Mouse (Mus musculus): ENCODE results near the gene Map3k5. TPM values are rescaled to one million over a fixed set of nuclear protein-coding genes. Genes with fewer than 3 reads are reported as not detected.

Gene Map3k5
- polyA plus RNA-seq, 1 experiment from 2014 or later = 1.8 TPM

GRCm38 (mm10) chr10:20136505-20136904 lies 202.2 kb downstream of the Map3k5 start:
- no peaks in the 10 kb centered on the region for H3K4me1 ChIP-seq (replicated peaks; ENCODE audit: control insufficient read depth, insufficient read depth, low read length)
- no peak for ATAC-seq (ENCODE audit: low FRiP score)
- no peak overlapping the region for H3K4me3 ChIP-seq (replicated peaks; ENCODE audit: low read length)
- H3K9ac ChIP-seq = no peak overlapping the region
- H3K4me2 ChIP-seq (replicated peaks) = no peak overlapping the region
- no peaks in the 10 kb centered on the region for H3K36me3 ChIP-seq (replicated peaks; ENCODE audit: control insufficient read depth, insufficient read depth)
- 93% methylated on average over 1 of the region's 1 CpGs for WGBS
- no peaks in the 10 kb centered on the region for H3K27me3 ChIP-seq (ENCODE audit: control insufficient read depth, insufficient read depth, low read length)
- H3K9me3 ChIP-seq (ENCODE audit: control insufficient read depth, low read length) = no peaks in the 10 kb centered on the region
- DNase-seq (ENCODE audit: low spot score) = no peak
- no peak overlapping the region for H3K27ac ChIP-seq

DNA sequence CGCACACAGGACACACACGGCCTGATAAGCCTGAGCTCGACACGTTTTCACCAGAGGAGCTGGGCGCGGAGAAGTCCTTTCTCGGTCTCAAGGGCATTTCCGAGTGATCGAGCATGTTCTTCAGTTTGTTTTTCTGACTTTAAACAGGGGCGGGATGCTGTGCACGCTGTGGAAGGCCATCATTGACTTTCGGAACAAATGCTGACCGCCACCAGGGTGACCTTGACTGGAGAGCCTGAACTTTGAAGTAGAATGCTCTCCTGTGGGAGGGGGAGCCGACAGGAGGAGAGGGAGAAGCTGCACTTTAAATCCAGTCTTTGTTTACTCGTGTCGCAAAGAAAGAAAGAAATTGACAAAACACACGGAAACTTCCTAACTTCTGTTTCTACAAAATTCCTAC lies 207.1 kb downstream of the Map3k5 start:
- H3K4me2 ChIP-seq (replicated peaks) = 0 out of 2 replicates have a peak overlapping the region, but pooled peaks have one; percentile 1
- no peaks in the 10 kb centered on the region for H3K4me1 ChIP-seq (replicated peaks; ENCODE audit: control insufficient read depth, insufficient read depth, low read length)
- no peaks in the 10 kb centered on the region for H3K36me3 ChIP-seq (replicated peaks; ENCODE audit: control insufficient read depth, insufficient read depth)
- DNase-seq (ENCODE audit: low spot score) (no peak), ATAC-seq (ENCODE audit: low FRiP score) (no peak)
- H3K27ac ChIP-seq = no peak overlapping the region
- no peaks in the 10 kb centered on the region for H3K27me3 ChIP-seq (ENCODE audit: control insufficient read depth, insufficient read depth, low read length)
- no peak overlapping the region for H3K9ac ChIP-seq
- H3K4me3 ChIP-seq (replicated peaks; ENCODE audit: low read length) = no peak overlapping the region
- no peaks in the 10 kb centered on the region for H3K9me3 ChIP-seq (ENCODE audit: control insufficient read depth, low read length)
- WGBS = 42% methylated on average over 17 of the region's 17 CpGs

GRCm38 (mm10) chr10:20148130-20148772 lies 214.0 kb downstream of the Map3k5 start, which contains the start of gene Map7:
Map7 (plus strand) TSS chr10:20148471.
- peaks cover 7% of the 10 kb centered on the region; the same call in 1 of the 2 replicates for H3K4me1 ChIP-seq (replicated peaks; ENCODE audit: control insufficient read depth, insufficient read depth, low read length)
- H3K27ac ChIP-seq = no peak within 1 kb of the TSS
- H3K27me3 ChIP-seq (ENCODE audit: control insufficient read depth, insufficient read depth, low read length) = peaks cover 46% of the 10 kb centered on the region
- H3K9me3 ChIP-seq (ENCODE audit: control insufficient read depth, low read length) = no peaks in the 10 kb centered on the region
- no peak for ATAC-seq (ENCODE audit: low FRiP score)
- peak within 1 kb of the TSS; percentile 60 for H3K9ac ChIP-seq
- 4% methylated on average over 51 of the region's 51 CpGs for WGBS
- H3K4me2 ChIP-seq (replicated peaks) = peak within 1 kb of the TSS; percentile 91
- no peak for DNase-seq (ENCODE audit: low spot score)
- no peaks in the 10 kb centered on the region for H3K36me3 ChIP-seq (replicated peaks; ENCODE audit: control insufficient read depth, insufficient read depth)
- peak within 1 kb of the TSS; percentile 78 for H3K4me3 ChIP-seq (replicated peaks; ENCODE audit: low read length)

DNA sequence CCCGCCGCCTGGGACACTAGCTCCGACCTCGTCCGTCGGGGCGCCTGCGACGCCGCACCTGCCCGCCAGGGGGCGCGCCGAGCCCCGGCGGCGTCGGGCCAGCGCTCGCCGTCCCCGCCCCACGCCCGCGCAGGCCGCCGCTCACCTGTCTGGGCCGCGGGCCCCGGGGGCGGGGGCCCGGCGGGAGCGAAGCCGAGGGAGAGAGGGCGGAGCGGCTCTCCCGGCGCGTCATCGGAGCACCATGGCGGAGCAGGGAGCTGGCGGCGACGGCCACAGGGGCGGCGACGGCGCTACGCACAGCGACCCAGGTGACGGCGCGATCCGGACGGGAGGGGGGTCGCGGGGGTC lies 214.5 kb downstream of the Map3k5 start:
- peaks cover 46% of the 10 kb centered on the region for H3K27me3 ChIP-seq (ENCODE audit: control insufficient read depth, insufficient read depth, low read length)
- no peaks in the 10 kb centered on the region for H3K9me3 ChIP-seq (ENCODE audit: control insufficient read depth, low read length)
- H3K27ac ChIP-seq = no peak overlapping the region
- H3K4me1 ChIP-seq (replicated peaks; ENCODE audit: control insufficient read depth, insufficient read depth, low read length) = peaks cover 7% of the 10 kb centered on the region; the same call in 1 of the 2 replicates
- no peaks in the 10 kb centered on the region for H3K36me3 ChIP-seq (replicated peaks; ENCODE audit: control insufficient read depth, insufficient read depth)
- H3K4me3 ChIP-seq (replicated peaks; ENCODE audit: low read length) = peak overlapping the region; percentile 78
- WGBS = 1% methylated on average over 51 of the region's 58 CpGs
- peak overlapping the region; percentile 60 for H3K9ac ChIP-seq
- no peak for DNase-seq (ENCODE audit: low spot score)
- peak overlapping the region; percentile 91 for H3K4me2 ChIP-seq (replicated peaks)
- peak; percentile 70 for ATAC-seq (ENCODE audit: low FRiP score)

- 1% methylated on average over 33 of the region's 74 CpGs for WGBS
- peak; percentile 80 for ATAC-seq (ENCODE audit: low FRiP score)
- peak overlapping the region; percentile 78 for H3K4me3 ChIP-seq (replicated peaks; ENCODE audit: low read length)
- H3K9me3 ChIP-seq (ENCODE audit: control insufficient read depth, low read length) = no peaks in the 10 kb centered on the region
- no peaks in the 10 kb centered on the region for H3K36me3 ChIP-seq (replicated peaks; ENCODE audit: control insufficient read depth, insufficient read depth)
- H3K4me2 ChIP-seq (replicated peaks) = peak overlapping the region; percentile 91
- peaks cover 46% of the 10 kb centered on the region for H3K27me3 ChIP-seq (ENCODE audit: control insufficient read depth, insufficient read depth, low read length)
- DNase-seq (ENCODE audit: low spot score) = peak; percentile 53
- H3K27ac ChIP-seq = no peak overlapping the region
- H3K4me1 ChIP-seq (replicated peaks; ENCODE audit: control insufficient read depth, insufficient read depth, low read length) = peaks cover 7% of the 10 kb centered on the region; the same call in 1 of the 2 replicates
- H3K9ac ChIP-seq = peak overlapping the region; percentile 60
These were observed 215.0 kb downstream of the Map3k5 start for GRCm38 (mm10) chr10:20149121-20149834.

GRCm38 (mm10) chr10:20149835-20150355 lies 215.6 kb downstream of the Map3k5 start:
- ATAC-seq (ENCODE audit: low FRiP score) (0 out of 2 replicates have a peak, but pooled peaks have one; percentile 1), DNase-seq (ENCODE audit: low spot score) (peak; percentile 41)
- Histone ChIP-seq H3K27ac (no peak overlapping the region), H3K9me3 (ENCODE audit: control insufficient read depth, low read length) (no peaks in the 10 kb centered on the region), H3K4me3 (replicated peaks; ENCODE audit: low read length) (peak overlapping the region; percentile 78), H3K9ac (peak overlapping the region; percentile 60), H3K4me1 (replicated peaks; ENCODE audit: control insufficient read depth, insufficient read depth, low read length) (peaks cover 7% of the 10 kb centered on the region; the same call in 1 of the 2 replicates), H3K4me2 (replicated peaks) (peak overlapping the region; percentile 91), H3K27me3 (ENCODE audit: control insufficient read depth, insufficient read depth, low read length) (peaks cover 46% of the 10 kb centered on the region), H3K36me3 (replicated peaks; ENCODE audit: control insufficient read depth, insufficient read depth) (no peaks in the 10 kb centered on the region)
- WGBS = 3% methylated on average over 13 of the region's 13 CpGs

DNA sequence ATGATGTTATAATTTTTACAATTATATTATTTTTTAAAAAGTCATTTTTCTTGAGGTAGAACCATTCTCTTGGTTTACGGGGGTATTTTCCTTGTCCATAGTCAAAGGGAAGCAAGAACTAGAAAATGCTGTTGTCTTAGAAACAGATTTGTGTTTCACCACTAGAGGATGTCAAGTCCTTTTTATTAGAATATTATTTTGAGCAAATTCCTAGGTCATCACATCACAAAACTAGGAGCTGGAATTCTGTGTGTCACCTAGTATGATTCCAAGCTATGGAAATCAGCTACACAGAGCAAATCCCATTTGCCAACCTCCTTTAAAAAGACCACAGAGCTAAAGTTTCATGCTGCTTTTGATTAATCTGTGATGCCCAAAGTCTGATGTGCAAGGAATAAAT lies 217.9 kb downstream of the Map3k5 start:
- DNase-seq (ENCODE audit: low spot score) (no peak), ATAC-seq (ENCODE audit: low FRiP score) (no peak)
- 84% methylated on average over 1 of the region's 1 CpGs for WGBS

GRCm38 (mm10) chr10:20153507-20153906 lies 219.2 kb downstream of the Map3k5 start:
- Histone ChIP-seq H3K27me3 (ENCODE audit: control insufficient read depth, insufficient read depth, low read length) (peaks cover 25% of the 10 kb centered on the region), H3K27ac (no peak overlapping the region), H3K4me1 (replicated peaks; ENCODE audit: control insufficient read depth, insufficient read depth, low read length) (peaks cover 3% of the 10 kb centered on the region; the same call in 1 of the 2 replicates), H3K4me3 (replicated peaks; ENCODE audit: low read length) (no peak overlapping the region), H3K4me2 (replicated peaks) (no peak overlapping the region), H3K36me3 (replicated peaks; ENCODE audit: control insufficient read depth, insufficient read depth) (no peaks in the 10 kb centered on the region), H3K9me3 (ENCODE audit: control insufficient read depth, low read length) (no peaks in the 10 kb centered on the region), H3K9ac (no peak overlapping the region)
- ATAC-seq (ENCODE audit: low FRiP score) (no peak), DNase-seq (ENCODE audit: low spot score) (no peak)
- WGBS = 28% methylated on average over 2 of the region's 2 CpGs

More for the DNA sequence above, 217.9 kb downstream of the Map3k5 start:
- Histone ChIP-seq H3K27ac (no peak overlapping the region), H3K9me3 (ENCODE audit: control insufficient read depth, low read length) (no peaks in the 10 kb centered on the region), H3K4me1 (replicated peaks; ENCODE audit: control insufficient read depth, insufficient read depth, low read length) (peaks cover 7% of the 10 kb centered on the region; the same call in 1 of the 2 replicates), H3K27me3 (ENCODE audit: control insufficient read depth, insufficient read depth, low read length) (peaks cover 39% of the 10 kb centered on the region), H3K36me3 (replicated peaks; ENCODE audit: control insufficient read depth, insufficient read depth) (no peaks in the 10 kb centered on the region), H3K9ac (no peak overlapping the region), H3K4me3 (replicated peaks; ENCODE audit: low read length) (no peak overlapping the region), H3K4me2 (replicated peaks) (no peak overlapping the region)

DNA sequence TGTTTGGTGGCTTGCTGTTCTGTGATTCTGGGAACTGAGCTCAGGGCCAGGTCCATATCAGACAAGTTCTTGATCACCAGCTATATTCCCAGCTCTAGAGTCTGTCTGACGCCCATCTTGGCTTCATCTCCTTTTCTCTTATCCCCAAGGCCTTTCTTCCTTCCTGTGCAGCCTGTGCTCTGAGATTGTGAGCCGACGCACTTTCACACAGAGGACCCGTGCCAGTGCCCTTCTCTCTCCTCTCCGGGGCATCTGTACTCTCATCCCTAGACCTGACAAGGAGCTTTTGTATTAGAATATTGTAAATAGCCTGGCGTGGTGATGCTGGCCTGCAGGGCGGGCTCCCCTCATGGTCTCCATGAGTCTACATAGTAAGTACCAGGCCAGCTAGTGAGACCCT lies 221.1 kb downstream of the Map3k5 start:
- no peak overlapping the region for H3K9ac ChIP-seq
- 77% methylated on average over 7 of the region's 7 CpGs for WGBS
- H3K4me2 ChIP-seq (replicated peaks) = no peak overlapping the region
- no peak for ATAC-seq (ENCODE audit: low FRiP score)
- no peak overlapping the region for H3K27ac ChIP-seq
- no peaks in the 10 kb centered on the region for H3K4me1 ChIP-seq (replicated peaks; ENCODE audit: control insufficient read depth, insufficient read depth, low read length)
- no peaks in the 10 kb centered on the region for H3K9me3 ChIP-seq (ENCODE audit: control insufficient read depth, low read length)
- H3K36me3 ChIP-seq (replicated peaks; ENCODE audit: control insufficient read depth, insufficient read depth) = no peaks in the 10 kb centered on the region
- no peak overlapping the region for H3K4me3 ChIP-seq (replicated peaks; ENCODE audit: low read length)
- peaks cover 7% of the 10 kb centered on the region for H3K27me3 ChIP-seq (ENCODE audit: control insufficient read depth, insufficient read depth, low read length)
- no peak for DNase-seq (ENCODE audit: low spot score)

All from hindbrain, embryonic 14.5 days (tissue).